Mouse (Mus musculus) testis, adult 2 months (tissue): ENCODE results near the gene Acap2.

Experiments used
- CTCF ChIP-seq: fragments of 200-500 bp; IDR thresholded peaks from 2 replicates; pipeline ENCODE4 v1.5.1; 2012; ENCODE audit warnings: low read depth, mild to moderate bottlenecking, inconsistent platforms, low read length, moderate library complexity; ENCODE audit not compliant: control insufficient read depth, insufficient read depth, insufficient replicate concordance
- POLR2A ChIP-seq: fragments of 200-500 bp; IDR thresholded peaks from 2 replicates; pipeline ENCODE4 v1.6.1; 2012; ENCODE audit warnings: low read depth, mild to moderate bottlenecking, inconsistent platforms, low read length, moderate library complexity; ENCODE audit not compliant: control insufficient read depth

- TF ChIP-seq CTCF (no peak), POLR2A (no peak)
Observed at GRCm38 (mm10) chr16:31050701-31051100, 150.3 kb downstream of the Acap2 start.
